Mouse (Mus musculus) layer of hippocampus, postnatal 10 days (tissue): Measurements from ENCODE around the gene Ino80. TPM values are rescaled to one million over a fixed set of nuclear protein-coding genes. Genes with fewer than 3 reads are reported as not detected.
A peak's percentile ranks its signal among the peaks of the same experiment; 100 is the strongest.
"Not testable (repeated sequence)": the region's sequence is repeated elsewhere in the genome, so short reads cannot be mapped to it uniquely, and the experiment has no call there.

Experiments
- DNase-seq, 2 experiments: peaks; one replicate each; pipeline ENCODE4 v3.0.0; 2021; ENCODE audit warnings: low spot score in 2 of 2
- long read RNA-seq: library from polyadenylated mRNA; stranded (forward); transcript quantifications from one replicate; pipeline ENCODE4 v2.0.0, GENCODE M21; 2023
- total RNA-seq, 2 experiments: library from RNA; stranded (reverse); gene quantifications; 2 replicates each; pipeline ENCODE4 v1.2.3; 2021

Gene Ino80
- 10 to 100 TPM; 19.6 to 20.2 TPM for total RNA-seq
- long read RNA-seq, partial matches to known transcripts: 0 of 2 reads
- long read RNA-seq, other reads (novel, unspliced or antisense): 2 of 2 reads

- DNase-seq: peak; percentile 98
Measured at GRCm38 (mm10) chr2:119477571-119478396, at the start of gene Ino80. Ino80 (minus strand) TSS chr2:119477687.

GRCm38 (mm10) chr2:119525422-119525821 lies 47.9 kb upstream of the Ino80 start:
- no peak for DNase-seq

- no peak for DNase-seq
Measured at GRCm38 (mm10) chr2:119523836-119524235, 46.3 kb upstream of the Ino80 start.

GRCm38 (mm10) chr2:119520550-119520949 lies 43.1 kb upstream of the Ino80 start:
- DNase-seq: peak; percentile 7 to 12

- DNase-seq: no peak
Measured at GRCm38 (mm10) chr2:119516811-119517210, 39.3 kb upstream of the Ino80 start.

GRCm38 (mm10) chr2:119514026-119514522 lies 36.6 kb upstream of the Ino80 start:
- no peak for DNase-seq

- no peak for DNase-seq
Measured at GRCm38 (mm10) chr2:119512292-119512691, 34.8 kb upstream of the Ino80 start.

GRCm38 (mm10) chr2:119510856-119511255 lies 33.4 kb upstream of the Ino80 start:
- DNase-seq: no peak

- not testable (repeated sequence) for DNase-seq
Measured at GRCm38 (mm10) chr2:119508518-119508917, 31.0 kb upstream of the Ino80 start.

GRCm38 (mm10) chr2:119507108-119507507 lies 29.6 kb upstream of the Ino80 start:
- DNase-seq: no peak

GRCm38 (mm10) chr2:119500965-119501652 lies 23.6 kb upstream of the Ino80 start:
- no peak for DNase-seq

- DNase-seq: no peak
Measured at GRCm38 (mm10) chr2:119498859-119499258, 21.4 kb upstream of the Ino80 start.

- DNase-seq: no peak
Measured at GRCm38 (mm10) chr2:119496082-119496481, 18.6 kb upstream of the Ino80 start.

GRCm38 (mm10) chr2:119491953-119492352 lies 14.5 kb upstream of the Ino80 start:
- DNase-seq: no peak

- DNase-seq: no peak
Measured at GRCm38 (mm10) chr2:119486488-119486887, 9.0 kb upstream of the Ino80 start.

- DNase-seq: no peak
Measured at GRCm38 (mm10) chr2:119482307-119482706, 4.8 kb upstream of the Ino80 start.

- DNase-seq: no peak
Measured at GRCm38 (mm10) chr2:119478397-119478749, 886 bp upstream of the Ino80 start.

GRCm38 (mm10) chr2:119476621-119477391 lies 681 bp downstream of the Ino80 start:
- peak; percentile 60 to 72 for DNase-seq

- no peak for DNase-seq
Measured at GRCm38 (mm10) chr2:119476166-119476565, 1.3 kb downstream of the Ino80 start.

- DNase-seq: no peak
Measured at GRCm38 (mm10) chr2:119463945-119464344, 13.5 kb downstream of the Ino80 start.

GRCm38 (mm10) chr2:119463114-119463775 lies 14.2 kb downstream of the Ino80 start:
- DNase-seq: no peak
